Mouse (Mus musculus): ENCODE results near the gene Sfswap.

DNA sequence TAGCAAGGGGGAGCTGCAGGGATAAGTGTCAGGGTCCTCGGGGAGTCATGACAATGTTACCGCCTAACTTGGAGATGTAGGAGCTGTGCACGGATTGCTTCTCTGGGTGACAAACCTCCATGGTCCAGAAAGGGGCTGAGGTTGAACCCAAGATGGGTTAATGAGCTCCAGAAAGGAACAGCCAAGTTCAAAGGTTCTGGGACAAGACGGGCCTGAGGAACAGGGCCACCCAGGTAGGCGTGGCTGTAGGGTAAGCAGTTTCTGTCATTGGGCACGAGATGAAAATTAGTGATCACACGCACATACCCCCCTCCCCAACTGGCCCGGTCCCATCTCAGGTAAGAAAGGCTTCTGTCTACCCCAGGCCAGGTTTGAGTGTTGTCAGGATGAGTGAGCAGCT, 106.5 kb downstream of the Sfswap start:
- TF ChIP-seq MAFK (IDR thresholded peaks at IDR 0.05; ENCODE audit: insufficient read depth, low read depth, low read length) (no peak), HCFC1 (IDR thresholded peaks at IDR 0.05; ENCODE audit: borderline replicate concordance, insufficient read depth, low read length) (no peak), ZNF384 (IDR thresholded peaks at IDR 0.05; ENCODE audit: low read depth, low read length) (no peak), ZC3H11A (IDR thresholded peaks at IDR 0.05; ENCODE audit: borderline replicate concordance, low read depth, low read length) (no peak), CHD2 (IDR thresholded peaks at IDR 0.05; ENCODE audit: low read depth, low read length) (no peak)
